Mouse (Mus musculus): ENCODE results near the gene Sik1.

GRCm38 (mm10) chr17:31898941-31899340, 43.3 kb upstream of the Sik1 start:
- TF ChIP-seq CTCF (IDR thresholded peaks at IDR 0.05; ENCODE audit: control insufficient read depth, insufficient read depth, insufficient read length): no peak
- no peak for TF ChIP-seq MYOD1 (IDR thresholded peaks at IDR 0.05; ENCODE audit: control insufficient read depth, insufficient read length, low read depth)
- TF ChIP-seq MAX (IDR thresholded peaks at IDR 0.05): no peak
- TF ChIP-seq MYOG (IDR thresholded peaks at IDR 0.05; ENCODE audit: control insufficient read depth, extremely low read depth, insufficient read length): no peak
